ENCODE assay signal across 9 mouse cellular contexts in the genomic region with DNA sequence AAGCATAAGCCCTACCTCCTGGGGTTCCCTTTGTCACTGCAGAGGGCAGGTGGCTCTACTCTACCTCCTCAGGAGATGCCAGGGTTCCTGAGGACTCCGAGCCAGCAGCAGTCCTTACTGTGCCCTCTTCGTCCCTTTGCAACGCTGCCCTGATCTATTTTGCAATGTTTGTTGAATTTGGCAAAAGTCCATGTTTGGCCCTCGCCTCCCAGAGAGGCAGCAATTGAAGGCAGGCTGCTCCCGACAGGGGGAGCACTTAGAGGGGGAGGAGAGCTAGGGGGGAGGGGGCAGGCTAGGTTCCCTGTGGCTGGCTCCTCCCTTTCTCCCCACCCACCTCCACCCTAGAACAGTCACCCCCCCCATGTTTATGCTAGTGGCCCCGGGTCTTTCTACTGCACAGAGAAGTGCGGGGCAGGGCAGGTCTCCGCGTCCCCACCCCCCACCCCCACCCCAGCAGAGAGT. TPM values are rescaled to one million over a fixed set of nuclear protein-coding genes. Genes with fewer than 3 reads are reported as not detected.
DNase-seq lines count a peak whose midpoint lies in the region; ATAC-seq and TF ChIP-seq lines count a peak whose summit lies in the region.
"Had no signal": no experiment of that assay in that cellular context is flagged by ENCODE, and none has a peak within 500 bp of the region (broad histone marks: within the 10 kb centered on the region; RNA-seq: fewer than 3 reads in every experiment).

No protein-coding gene starts in this region.

- peak; percentile 51 for TF ChIP-seq CTCF in bone marrow macrophage, adult 2 months (IDR thresholded peaks at IDR 0.05; ENCODE audit: low read depth, low read length)

- H3K9ac ChIP-seq in forebrain, embryonic 14.5 days (ENCODE audit: low read length), result no peak overlapping the region
- H3K9ac ChIP-seq: neural tube, embryonic 12.5 days had no signal

- ATAC-seq in megakaryocyte, adult 5-6 weeks (ENCODE audit: poor library complexity, severe bottlenecking), result peak; percentile 30; the same call in 1 of the 2 replicates
- no peak for ATAC-seq in erythroblast, adult 5-6 weeks (replicated peaks; ENCODE audit: low FRiP score, poor library complexity, severe bottlenecking)
- ATAC-seq in forebrain, embryonic 14.5 days, result no peak

- 20% methylated on average over 9 of the region's 9 CpGs for WGBS in forebrain, embryonic 14.5 days

- no peak overlapping the region for H3K27ac ChIP-seq in bone marrow macrophage, adult 2 months (ENCODE audit: insufficient read depth, low read depth, low read length)
- H3K27ac ChIP-seq in forebrain, embryonic 14.5 days (ENCODE audit: low read depth, low read length), result no peak overlapping the region
- H3K27ac ChIP-seq: neural tube, embryonic 12.5 days had no signal

- H3K27me3 ChIP-seq in forebrain, embryonic 14.5 days (replicated peaks; ENCODE audit: control insufficient read depth, insufficient read depth, low read length), result no peaks in the 10 kb centered on the region
- H3K27me3 ChIP-seq: neural tube, embryonic 12.5 days had no signal

- no peaks in the 10 kb centered on the region for H3K36me3 ChIP-seq in forebrain, embryonic 14.5 days (ENCODE audit: control insufficient read depth, insufficient read depth, low read length)
- H3K36me3 ChIP-seq: neural tube, embryonic 12.5 days had no signal

- DNase-seq in retina, postnatal 1 day, result peak; percentile 40
- DNase-seq in retina, embryonic 14.5 days (ENCODE audit: low spot score), result no peak
- peak; percentile 50 for DNase-seq in heart, adult 8-10 months (ENCODE audit: low spot score)
- DNase-seq in kidney, postnatal 10 days, result peak; percentile 71
- DNase-seq in forebrain, embryonic 14.5 days (ENCODE audit: low spot score), result no peak

- no peak overlapping the region for H3K4me2 ChIP-seq in forebrain, embryonic 14.5 days (ENCODE audit: low read length)
- H3K4me2 ChIP-seq: neural tube, embryonic 12.5 days had no signal

- TF ChIP-seq POLR2A in bone marrow macrophage, adult 2 months (IDR thresholded peaks at IDR 0.05; ENCODE audit: borderline replicate concordance, low read depth, low read length), result no peak

- H3K9me3 ChIP-seq in forebrain, embryonic 14.5 days (replicated peaks; ENCODE audit: control insufficient read depth, low read length), result no peaks in the 10 kb centered on the region
- H3K9me3 ChIP-seq: neural tube, embryonic 12.5 days had no signal

- H3K4me1 ChIP-seq in bone marrow macrophage, adult 2 months (ENCODE audit: control insufficient read depth, insufficient read depth, low read length), result peaks cover 11% of the 10 kb centered on the region
- H3K4me1 ChIP-seq in forebrain, embryonic 14.5 days (ENCODE audit: control insufficient read depth, insufficient read depth, low read length), result peaks cover 2% of the 10 kb centered on the region; the same call in 1 of the 2 replicates
- H3K4me1 ChIP-seq: neural tube, embryonic 12.5 days had no signal

- H3K4me3 ChIP-seq in bone marrow macrophage, adult 2 months (ENCODE audit: insufficient read depth, low read length), result no peak overlapping the region
- no peak overlapping the region for H3K4me3 ChIP-seq in forebrain, embryonic 14.5 days (ENCODE audit: low read depth, low read length)
- H3K4me3 ChIP-seq: neural tube, embryonic 12.5 days had no signal

RNA-seq across cellular contexts. Expression of a gene that starts 2.0 kb away (rescaled TPM):
- not detected in 2 replicates for polyA plus RNA-seq in bone marrow macrophage, adult 2 months (2012; ENCODE audit: insufficient read depth, insufficient read length, missing spikeins)
- 1 to 10 TPM; 3.1 to 5.7 (median 4.7) TPM for total RNA-seq in heart, adult 8-10 months (2022)
- not detected in 2 replicates for total RNA-seq in megakaryocyte, adult 5-6 weeks (2015)
- not detected in 2 replicates for total RNA-seq in megakaryocyte, adult 5-6 weeks (2017)
- not detected in 2 replicates for total RNA-seq in erythroblast, adult 5-6 weeks (2015; ENCODE audit: low replicate concordance)
- total RNA-seq in erythroblast, adult 5-6 weeks (2017; ENCODE audit: low replicate concordance), result not detected in 2 replicates
- not detected in 2 replicates for polyA plus RNA-seq in forebrain, embryonic 14.5 days (2014; fragmentation: Nextera tagmentation; extraction: Ambion mirVana)
- polyA plus RNA-seq: neural tube, embryonic 12.5 days had no signal

RNA-seq across cellular contexts. Expression of a gene that starts 9.3 kb away (rescaled TPM):
- polyA plus RNA-seq in bone marrow macrophage, adult 2 months (2012; ENCODE audit: insufficient read depth, insufficient read length, missing spikeins), result 1.0 and 1.5 TPM in 2 replicates
- 10 to 100 TPM; 10.3 to 13.7 (median 12.1) TPM for total RNA-seq in heart, adult 8-10 months (2022)
- total RNA-seq in megakaryocyte, adult 5-6 weeks (2015), result 0.91 and 1.8 TPM in 2 replicates
- total RNA-seq in megakaryocyte, adult 5-6 weeks (2017), result 0.16 TPM in 1 of 2 replicates, not detected in the other
- total RNA-seq in erythroblast, adult 5-6 weeks (2015; ENCODE audit: low replicate concordance), result 1.3 TPM in 1 of 2 replicates, not detected in the other
- not detected in 2 replicates for total RNA-seq in erythroblast, adult 5-6 weeks (2017; ENCODE audit: low replicate concordance)
- 0.74 and 1.0 TPM in 2 replicates for polyA plus RNA-seq in forebrain, embryonic 14.5 days (2014; fragmentation: Nextera tagmentation; extraction: Ambion mirVana)

RNA-seq across cellular contexts. Expression of a gene that starts 35.3 kb away (rescaled TPM):
- polyA plus RNA-seq in bone marrow macrophage, adult 2 months (2012; ENCODE audit: insufficient read depth, insufficient read length, missing spikeins), result not detected in 2 replicates
- 1 to 10 TPM in 1 of 4 experiments, under 1 TPM in 3; 0.32 to 1.2 (median 0.73) TPM for total RNA-seq in heart, adult 8-10 months (2022)
- total RNA-seq in megakaryocyte, adult 5-6 weeks (2015), result not detected in 2 replicates
- not detected in 2 replicates for total RNA-seq in megakaryocyte, adult 5-6 weeks (2017)
- not detected in 2 replicates for total RNA-seq in erythroblast, adult 5-6 weeks (2015; ENCODE audit: low replicate concordance)
- total RNA-seq in erythroblast, adult 5-6 weeks (2017; ENCODE audit: low replicate concordance), result not detected in 2 replicates
- 0.19 and 0.62 TPM in 2 replicates for polyA plus RNA-seq in forebrain, embryonic 14.5 days (2014; fragmentation: Nextera tagmentation; extraction: Ambion mirVana)

RNA-seq across cellular contexts. Expression of a gene that starts 54.8 kb away (rescaled TPM):
- polyA plus RNA-seq in bone marrow macrophage, adult 2 months (2012; ENCODE audit: insufficient read depth, insufficient read length, missing spikeins), result not detected in 2 replicates
- total RNA-seq in heart, adult 8-10 months (2022), result not detected
- not detected in 2 replicates for total RNA-seq in megakaryocyte, adult 5-6 weeks (2015)
- not detected in 2 replicates for total RNA-seq in megakaryocyte, adult 5-6 weeks (2017)
- not detected in 2 replicates for total RNA-seq in erythroblast, adult 5-6 weeks (2015; ENCODE audit: low replicate concordance)
- not detected in 2 replicates for total RNA-seq in erythroblast, adult 5-6 weeks (2017; ENCODE audit: low replicate concordance)
- polyA plus RNA-seq in forebrain, embryonic 14.5 days (2014; fragmentation: Nextera tagmentation; extraction: Ambion mirVana), result not detected in 2 replicates

Comparison
In these comparisons a context has a peak if more than half of its experiments do, and no peak if none do; other contexts are left out.
1. DNase-seq: peak in retina, postnatal 1 day (single experiment), heart, adult 8-10 months (single experiment) and kidney, postnatal 10 days (single experiment); none in retina, embryonic 14.5 days (single experiment) and forebrain, embryonic 14.5 days (single experiment).